ENCODE assay signal across 8 mouse cellular contexts in genomic region chr3:129270044-129270443, GRCm38 (mm10).
DNase-seq lines count a peak whose midpoint lies in the region; ATAC-seq and TF ChIP-seq lines count a peak whose summit lies in the region.

No protein-coding gene starts in this region.

- H3K27me3 ChIP-seq in kidney, embryonic 15.5 days: no peaks in the 10 kb centered on the region
- no peaks in the 10 kb centered on the region for H3K27me3 ChIP-seq in kidney, adult 2 months (replicated peaks; ENCODE audit: control insufficient read depth, insufficient read depth, low read length)
- no peaks in the 10 kb centered on the region for H3K27me3 ChIP-seq in thymus, adult 2 months (ENCODE audit: control insufficient read depth, insufficient read depth, low read length)

- H3K4me1 ChIP-seq in kidney, embryonic 15.5 days: peaks cover 11% of the 10 kb centered on the region
- peaks cover 10% of the 10 kb centered on the region for H3K4me1 ChIP-seq in kidney, adult 2 months (ENCODE audit: control insufficient read depth, insufficient read depth, low read length)
- H3K4me1 ChIP-seq in thymus, adult 2 months (replicated peaks; ENCODE audit: control insufficient read depth, insufficient read depth, low read length): no peaks in the 10 kb centered on the region; the same call in 1 of the 2 replicates

- TF ChIP-seq CTCF in kidney, adult 2 months (conservative IDR thresholded peaks at IDR 0.05; ENCODE audit: insufficient read depth, insufficient read length, low read depth, low read length): no peak
- no peak for TF ChIP-seq CTCF in thymus, adult 2 months (IDR thresholded peaks at IDR 0.05; ENCODE audit: borderline replicate concordance, control insufficient read depth, extremely low read depth, insufficient read depth, low read length, poor library complexity)

- H3K9me3 ChIP-seq in kidney, embryonic 15.5 days (replicated peaks): no peaks in the 10 kb centered on the region

- no peak for TF ChIP-seq POLR2A in kidney, adult 2 months (IDR thresholded peaks at IDR 0.05; ENCODE audit: low read depth, low read length)
- no peak for TF ChIP-seq POLR2A in thymus, adult 2 months (IDR thresholded peaks at IDR 0.05; ENCODE audit: control insufficient read depth, extremely low read depth, insufficient read depth, low read length, poor library complexity)

- H3K36me3 ChIP-seq in kidney, embryonic 15.5 days: peaks cover 7% of the 10 kb centered on the region; the same call in 1 of the 2 replicates
- peaks cover under 1% of the 10 kb centered on the region; the same call in 1 of the 2 replicates for H3K36me3 ChIP-seq in kidney, adult 2 months (ENCODE audit: control insufficient read depth, insufficient read depth, low read length)
- no peaks in the 10 kb centered on the region for H3K36me3 ChIP-seq in thymus, adult 2 months (ENCODE audit: control insufficient read depth, insufficient read depth, low read length)

- H3K9ac ChIP-seq in kidney, embryonic 15.5 days: no peak overlapping the region

- no peak for DNase-seq in kidney, adult 2 months
- DNase-seq in thymus, postnatal 25 days: peak; percentile 3
- DNase-seq in thymus, adult 2 months: no peak
- DNase-seq in lung, postnatal 25 days (ENCODE audit: low spot score): peak; percentile 10
- DNase-seq in yolk sac, embryonic 10.5 days (ENCODE audit: low spot score): peak; percentile 27
- DNase-seq in heart, postnatal 14 days: no peak
- DNase-seq in heart, postnatal 36 days: no peak

- ATAC-seq in kidney, embryonic 15.5 days (replicated peaks; ENCODE audit: low FRiP score): 0 out of 2 replicates have a peak, but pooled peaks have one; percentile 52

- H3K27ac ChIP-seq in kidney, embryonic 15.5 days: no peak overlapping the region
- no peak overlapping the region for H3K27ac ChIP-seq in kidney, adult 2 months (ENCODE audit: insufficient read depth, low read depth, low read length)
- H3K27ac ChIP-seq in thymus, adult 2 months (ENCODE audit: control insufficient read depth, insufficient read depth, low read length): no peak overlapping the region

- H3K4me3 ChIP-seq in kidney, embryonic 15.5 days (replicated peaks): no peak overlapping the region
- H3K4me3 ChIP-seq in kidney, adult 2 months (ENCODE audit: insufficient read depth, low read depth, low read length): no peak overlapping the region
- no peak overlapping the region for H3K4me3 ChIP-seq in thymus, adult 2 months (ENCODE audit: control insufficient read depth, insufficient read depth, low read length)

- 46% methylated on average over 13 of the region's 13 CpGs for WGBS in kidney, embryonic 15.5 days
- 57% methylated on average over 13 of the region's 13 CpGs for WGBS in kidney, adult 2 months
- 11% methylated on average over 13 of the region's 13 CpGs for WGBS in thymus, adult 2 months

- intact Hi-C loops in heart, postnatal 14 days (cut with DNase I): no loop called here
- intact Hi-C loops in heart, postnatal 36 days (cut with DNase I): no loop called here

- no peak overlapping the region for H3K4me2 ChIP-seq in kidney, embryonic 15.5 days

Comparison
In these comparisons a context has a peak if more than half of its experiments do, and no peak if none do; other contexts are left out.
1. DNase-seq: peak in thymus, postnatal 25 days (single experiment), lung, postnatal 25 days (single experiment) and yolk sac, embryonic 10.5 days (single experiment); none in kidney, adult 2 months (single experiment), thymus, adult 2 months (single experiment), heart, postnatal 14 days (0 of 2) and heart, postnatal 36 days (0 of 2).